Mouse (Mus musculus) olfactory bulb, adult 2 months (tissue): ENCODE data around the gene Emid1.

ENCODE experiments used
- CTCF ChIP-seq: fragments of 200-500 bp; IDR thresholded peaks from 2 replicates; pipeline ENCODE4 v1.5.1; 2012; ENCODE audit warnings: low read depth, mild to moderate bottlenecking, low read length, moderate library complexity; ENCODE audit not compliant: insufficient read depth
- POLR2A ChIP-seq: fragments of 200-500 bp; IDR thresholded peaks from 2 replicates; pipeline ENCODE4 v1.6.1; 2012; ENCODE audit warnings: mild to moderate bottlenecking, low read depth, low read length, moderate library complexity; ENCODE audit not compliant: insufficient read depth

- peak; percentile 98 for TF ChIP-seq CTCF
- no peak for TF ChIP-seq POLR2A
These were observed 29.9 kb upstream of the Emid1 start for GRCm38 (mm10) chr11:5181850-5182404.
